Mouse (Mus musculus) lung, adult 2 months (tissue): ENCODE results near the gene Cnbp.

Experiments
- CTCF ChIP-seq: fragments of 200-500 bp; IDR thresholded peaks from 2 replicates; pipeline ENCODE4 v1.5.1; 2011; ENCODE audit warnings: mild to moderate bottlenecking, low read length, control low read depth; ENCODE audit not compliant: insufficient read depth
- POLR2A ChIP-seq: fragments of 200-500 bp; IDR thresholded peaks from 2 replicates; pipeline ENCODE4 v1.6.1; 2011; ENCODE audit warnings: low read depth, mild to moderate bottlenecking, control low read depth, low read length, borderline replicate concordance; ENCODE audit errors: extremely low read depth

DNA sequence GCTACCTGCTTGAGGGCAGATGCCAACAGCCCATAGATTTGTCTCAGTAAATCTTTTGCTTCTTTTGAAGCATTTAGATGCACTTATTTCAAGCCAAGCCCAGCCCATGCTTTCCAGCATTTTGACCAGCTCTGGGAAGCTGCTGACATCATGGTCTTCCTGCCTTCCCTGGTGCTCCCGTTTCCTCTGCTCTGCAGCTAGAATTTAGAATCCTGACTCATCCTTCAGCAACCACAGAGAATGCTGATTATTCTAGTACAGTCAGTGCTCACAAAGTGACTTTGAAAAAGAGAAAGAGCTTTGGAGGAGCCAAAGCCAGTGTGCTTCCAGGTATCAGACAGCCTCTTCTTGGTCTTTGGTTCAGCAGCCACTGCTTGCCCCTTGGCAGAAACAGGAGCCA, 6.2 kb upstream of the Cnbp start:
- no peak for TF ChIP-seq CTCF
- no peak for TF ChIP-seq POLR2A
